Mouse (Mus musculus) lung, adult 2 months (tissue): ENCODE measurements around the gene Prkce. TPM values are rescaled to one million over a fixed set of nuclear protein-coding genes. Genes with fewer than 3 reads are reported as not detected.

Experiments
- DNase-seq: peaks from one replicate; pipeline ENCODE4 v3.0.0; 2022
- H3K4me1 ChIP-seq: fragments of 200-500 bp; 2 replicates; pipeline ENCODE4 v1.6.1; 2011; ENCODE audit warnings: low read length; ENCODE audit not compliant: control insufficient read depth, insufficient read depth
- H3K4me3 ChIP-seq: fragments of 200-500 bp; replicated peaks from 2 replicates; pipeline ENCODE3; 2011; ENCODE audit warnings: low read depth, mild to moderate bottlenecking, control low read depth, low read length; ENCODE audit errors: extremely low read depth
- CTCF ChIP-seq: fragments of 200-500 bp; IDR thresholded peaks from 2 replicates; pipeline ENCODE4 v1.5.1; 2011; ENCODE audit warnings: mild to moderate bottlenecking, low read length, control low read depth; ENCODE audit not compliant: insufficient read depth
- POLR2A ChIP-seq: fragments of 200-500 bp; IDR thresholded peaks from 2 replicates; pipeline ENCODE4 v1.6.1; 2011; ENCODE audit warnings: low read depth, mild to moderate bottlenecking, control low read depth, low read length, borderline replicate concordance; ENCODE audit errors: extremely low read depth
- WGBS: fragments of 180-500 bp; shearing (Covaris S2); methylation state at CpG from one replicate; pipeline ENCODE4 v1.1.7; 2018; 5-methylcytosine and 5-hydroxymethylcytosine counted together
- polyA plus RNA-seq: library from polyadenylated mRNA; depleted of rRNA; stranded (reverse); fragments of >200 nt; gene quantifications from 2 replicates; pipeline ENCODE4 v1.2.3, GENCODE M21; 2012

Prkce gene
- polyA plus RNA-seq, 1 experiment = 13.5 TPM

DNA sequence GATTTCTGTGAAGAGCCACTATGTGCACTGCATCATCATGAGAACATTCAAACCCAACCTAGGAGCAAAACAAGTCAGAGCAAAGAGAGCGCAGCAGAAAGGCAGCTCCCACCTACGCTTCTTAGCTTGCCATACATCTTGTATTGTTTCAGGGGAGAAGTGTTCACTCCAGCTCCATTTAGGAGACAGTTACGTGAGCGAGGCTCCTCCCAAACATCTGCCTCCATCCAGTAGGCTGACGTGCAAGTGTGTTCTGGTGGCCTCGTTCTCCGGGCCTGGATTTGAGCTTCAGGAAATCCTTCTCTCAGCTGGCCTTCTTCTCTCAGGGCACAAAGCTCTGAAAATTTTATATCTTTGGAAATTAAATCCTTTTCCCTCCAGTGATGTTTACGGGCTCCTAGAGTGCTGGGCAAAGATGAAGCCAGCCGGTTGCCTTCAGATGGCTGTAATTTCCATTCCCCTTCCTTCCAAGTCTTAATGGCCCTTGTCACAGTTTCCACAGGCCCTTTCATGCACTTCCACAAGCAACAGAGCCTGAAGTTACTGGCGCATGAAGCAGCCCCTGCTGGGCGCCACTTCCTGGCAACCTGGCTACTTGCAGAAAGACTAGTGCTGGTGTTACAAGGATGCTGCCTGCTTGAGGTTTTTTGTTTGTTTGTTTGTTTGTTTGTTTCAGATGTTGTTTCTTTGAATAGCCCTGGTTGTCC is 237.4 kb downstream of the Prkce start:
- no peak for TF ChIP-seq POLR2A
- no peak for TF ChIP-seq CTCF
- DNase-seq = no peak
- WGBS = 79% methylated on average over 11 of the region's 11 CpGs
- Histone ChIP-seq H3K4me1 (peaks cover 2% of the 10 kb centered on the region; the same call in 1 of the 2 replicates), H3K4me3 (no peak overlapping the region)

DNA sequence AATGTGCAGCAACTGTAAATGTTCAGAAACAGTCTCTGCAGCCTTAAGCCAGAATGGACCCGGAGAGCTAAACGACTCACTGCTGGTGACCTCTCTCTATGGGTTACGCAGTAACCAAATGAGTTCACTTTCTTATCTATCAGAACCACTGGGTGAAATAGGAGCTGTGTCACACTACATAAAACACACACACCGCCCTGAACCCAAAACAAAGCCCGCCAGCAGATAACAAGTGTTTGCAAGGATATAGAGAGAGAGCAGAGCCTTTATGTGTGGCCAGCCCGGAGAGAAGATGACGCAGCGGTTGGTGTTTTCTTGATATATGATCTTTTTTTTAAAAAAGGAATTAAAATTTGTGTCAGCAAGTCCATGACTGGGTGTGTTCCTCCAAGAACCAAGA is 238.1 kb downstream of the Prkce start:
- WGBS = 79% methylated on average over 8 of the region's 8 CpGs
- no peak for TF ChIP-seq POLR2A
- TF ChIP-seq CTCF = no peak

DNA sequence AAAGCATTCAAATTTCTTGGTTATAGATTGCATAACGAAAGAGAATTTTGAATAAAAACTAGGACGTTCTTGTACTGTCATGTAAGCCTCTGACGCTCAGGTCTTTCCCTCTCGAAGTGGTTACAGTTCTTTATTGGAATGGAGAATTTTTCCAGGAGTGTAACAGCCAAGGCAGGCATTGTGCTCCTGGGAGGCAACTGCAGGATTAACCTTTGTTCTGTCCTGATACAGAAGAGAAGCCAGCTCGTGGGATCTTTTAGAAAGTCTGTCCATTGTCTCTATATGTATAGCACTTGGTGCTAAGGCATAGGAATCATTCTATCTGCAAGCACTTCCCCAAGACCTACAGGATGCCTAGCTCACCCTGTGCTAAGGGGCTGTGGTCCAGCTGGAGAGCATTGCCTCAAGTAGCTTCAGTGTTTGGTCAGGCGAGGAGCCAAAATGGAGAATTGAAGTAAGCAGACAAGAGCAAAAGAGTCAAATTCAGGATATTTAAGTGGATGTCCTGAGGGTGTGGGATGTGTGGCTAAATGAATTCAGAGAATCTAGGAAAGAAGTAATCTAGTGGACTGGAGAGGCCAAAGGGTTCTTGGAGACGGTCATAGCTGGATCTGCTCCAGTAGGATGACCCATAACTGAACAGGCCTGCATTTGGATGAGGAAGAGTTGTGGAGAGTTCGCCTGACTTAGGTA is 240.5 kb downstream of the Prkce start:
- 60% methylated on average over 8 of the region's 8 CpGs for WGBS
- no peak for DNase-seq
- no peak overlapping the region for H3K4me3 ChIP-seq

More for the DNA sequence above, 238.1 kb downstream of the Prkce start:
- DNase-seq = no peak
- no peak overlapping the region for H3K4me3 ChIP-seq
- H3K4me1 ChIP-seq = peaks cover 2% of the 10 kb centered on the region; the same call in 1 of the 2 replicates

DNA sequence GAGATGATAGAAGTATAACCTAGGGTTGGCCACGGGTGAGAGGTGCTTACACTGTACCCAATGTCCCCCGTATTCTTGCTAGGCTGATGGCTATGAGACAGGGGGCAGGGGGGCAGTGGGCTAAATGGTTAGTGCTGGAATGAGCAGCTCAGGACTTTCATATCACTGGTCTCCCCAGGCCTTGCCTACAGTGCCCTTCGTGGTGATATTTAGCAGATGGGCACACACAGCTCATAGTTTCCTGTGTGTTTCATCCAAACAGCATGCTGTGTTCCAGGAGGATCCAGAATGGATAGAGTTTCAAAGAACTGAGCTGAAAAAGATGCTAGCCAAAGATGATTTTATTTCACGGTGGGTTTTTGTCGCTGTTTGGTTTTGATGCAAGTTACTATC is 241.0 kb downstream of the Prkce start:
- no peak for DNase-seq
- TF ChIP-seq POLR2A = no peak
- TF ChIP-seq CTCF = no peak
- Histone ChIP-seq H3K4me3 (no peak overlapping the region), H3K4me1 (peaks cover 4% of the 10 kb centered on the region; the same call in 1 of the 2 replicates)
- 85% methylated on average over 5 of the region's 5 CpGs for WGBS

More for the DNA sequence above, 240.5 kb downstream of the Prkce start:
- peaks cover 4% of the 10 kb centered on the region; the same call in 1 of the 2 replicates for H3K4me1 ChIP-seq
- TF ChIP-seq CTCF (no peak), POLR2A (no peak)

DNA sequence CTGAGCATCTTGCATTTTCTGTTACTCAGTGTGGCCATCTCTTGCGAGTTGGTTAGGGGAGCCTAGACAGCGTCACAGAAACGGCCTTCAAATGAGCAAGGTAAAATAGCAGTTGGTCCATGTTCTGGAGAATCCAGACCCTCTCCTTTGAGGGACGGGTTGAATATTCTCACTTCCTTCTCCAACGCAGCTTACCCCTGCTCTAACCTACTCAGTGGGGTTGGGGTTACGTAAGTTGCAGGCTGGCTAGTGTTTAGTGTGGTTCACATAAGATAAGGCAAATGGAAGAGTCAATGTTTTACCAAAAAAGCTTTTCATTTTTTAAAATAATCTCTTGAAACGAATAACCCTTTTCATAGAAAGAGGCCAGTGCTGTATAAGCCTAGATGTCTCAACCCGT is 241.9 kb downstream of the Prkce start:
- TF ChIP-seq POLR2A = no peak
- TF ChIP-seq CTCF = no peak
- 85% methylated on average over 8 of the region's 8 CpGs for WGBS
- H3K4me3 ChIP-seq = no peak overlapping the region

DNA sequence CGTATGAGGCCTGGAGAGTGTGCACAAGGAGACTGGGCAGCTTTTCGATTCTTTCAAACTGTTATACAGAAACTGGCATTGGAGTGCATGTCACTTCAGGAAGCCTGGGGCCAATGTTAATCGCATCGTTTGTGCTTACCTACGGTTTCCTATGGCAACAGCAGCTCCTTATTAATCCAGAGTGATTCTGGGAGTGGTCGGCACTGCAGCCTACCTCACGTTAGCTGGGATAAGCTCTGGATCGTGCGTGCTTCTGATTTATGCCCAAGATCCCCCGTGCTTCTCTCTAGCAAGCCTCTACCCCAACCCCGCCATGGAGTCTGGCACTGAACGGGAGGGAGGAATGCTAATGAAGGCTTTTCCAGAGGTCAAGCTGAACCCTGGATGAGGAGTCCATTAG is 242.9 kb downstream of the Prkce start:
- Histone ChIP-seq H3K4me3 (no peak overlapping the region), H3K4me1 (peaks cover 4% of the 10 kb centered on the region; the same call in 1 of the 2 replicates)
- WGBS = 77% methylated on average over 12 of the region's 12 CpGs
- DNase-seq = no peak
- TF ChIP-seq POLR2A (no peak), CTCF (no peak)

More for the DNA sequence above, 241.9 kb downstream of the Prkce start:
- peaks cover 4% of the 10 kb centered on the region; the same call in 1 of the 2 replicates for H3K4me1 ChIP-seq
- no peak for DNase-seq

DNA sequence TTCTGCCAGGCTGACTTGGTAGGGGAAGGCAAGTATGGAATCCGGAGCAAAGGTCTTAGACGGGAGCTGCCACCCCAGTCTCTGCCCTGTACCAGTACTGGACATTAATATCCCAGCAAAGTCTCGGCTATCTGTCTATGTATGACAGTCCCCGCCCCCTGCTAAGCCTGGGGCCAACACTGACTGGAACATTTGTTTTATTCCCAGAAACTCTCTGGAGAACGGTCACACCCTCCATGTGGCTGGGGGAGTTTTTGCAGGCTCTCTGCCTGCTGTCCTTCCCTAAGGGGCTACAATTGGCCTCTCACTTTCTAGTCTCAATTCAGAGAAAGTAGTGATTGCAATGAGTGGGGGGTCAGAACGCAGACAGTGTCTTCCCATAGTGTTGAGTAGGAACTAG is 244.6 kb downstream of the Prkce start:
- H3K4me1 ChIP-seq = peaks cover 4% of the 10 kb centered on the region; the same call in 1 of the 2 replicates
- DNase-seq = no peak
- TF ChIP-seq CTCF = no peak
- no peak for TF ChIP-seq POLR2A
- WGBS = 61% methylated on average over 6 of the region's 6 CpGs
- no peak overlapping the region for H3K4me3 ChIP-seq

DNA sequence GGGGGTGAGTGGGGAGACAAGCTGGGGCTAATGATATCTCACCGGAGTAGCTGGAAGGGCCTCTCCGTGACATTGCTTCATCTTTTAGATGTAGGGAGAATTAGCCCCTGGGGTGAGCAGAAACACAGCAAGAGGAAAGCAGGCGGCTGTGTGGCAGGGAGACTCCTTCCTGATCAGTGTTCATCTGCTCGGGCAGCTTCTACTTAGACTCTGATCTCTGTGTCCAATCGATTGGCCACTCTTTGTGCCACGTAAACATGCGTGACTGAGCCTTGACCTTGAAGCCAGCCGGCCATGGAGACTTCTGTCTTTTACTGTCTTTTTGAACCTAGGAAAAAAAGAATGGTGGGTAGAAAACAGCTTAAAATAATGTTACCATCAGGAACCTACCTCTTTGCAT is 247.0 kb downstream of the Prkce start:
- TF ChIP-seq CTCF (no peak), POLR2A (no peak)
- no peak overlapping the region for H3K4me3 ChIP-seq
- 94% methylated on average over 8 of the region's 8 CpGs for WGBS
- DNase-seq = no peak
- H3K4me1 ChIP-seq = 0 out of 2 replicates have a peak, but pooled peaks cover 2% of the 10 kb centered on the region

DNA sequence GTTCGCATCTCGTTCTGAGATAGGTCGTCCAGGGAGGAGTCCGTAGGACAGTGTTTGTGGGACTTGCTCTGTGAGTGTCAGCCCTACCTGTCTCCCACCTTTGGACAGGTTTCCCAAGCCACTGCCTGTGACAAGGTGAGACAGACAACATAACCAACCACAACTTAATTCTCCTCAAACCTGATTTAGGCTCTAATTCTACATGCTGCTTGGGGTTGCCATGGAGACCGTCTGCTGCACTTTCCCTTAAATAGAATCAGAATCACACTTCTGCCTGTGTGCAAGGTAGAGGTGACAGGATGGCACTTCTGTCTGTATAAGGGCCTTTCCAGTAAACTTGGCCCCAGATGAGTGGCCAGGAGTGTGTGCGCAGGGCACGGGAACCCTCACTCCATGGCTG is 248.4 kb downstream of the Prkce start:
- TF ChIP-seq CTCF = no peak
- no peak for TF ChIP-seq POLR2A
- Histone ChIP-seq H3K4me1 (0 out of 2 replicates have a peak, but pooled peaks cover 2% of the 10 kb centered on the region), H3K4me3 (no peak overlapping the region)
- no peak for DNase-seq
- 80% methylated on average over 7 of the region's 7 CpGs for WGBS

DNA sequence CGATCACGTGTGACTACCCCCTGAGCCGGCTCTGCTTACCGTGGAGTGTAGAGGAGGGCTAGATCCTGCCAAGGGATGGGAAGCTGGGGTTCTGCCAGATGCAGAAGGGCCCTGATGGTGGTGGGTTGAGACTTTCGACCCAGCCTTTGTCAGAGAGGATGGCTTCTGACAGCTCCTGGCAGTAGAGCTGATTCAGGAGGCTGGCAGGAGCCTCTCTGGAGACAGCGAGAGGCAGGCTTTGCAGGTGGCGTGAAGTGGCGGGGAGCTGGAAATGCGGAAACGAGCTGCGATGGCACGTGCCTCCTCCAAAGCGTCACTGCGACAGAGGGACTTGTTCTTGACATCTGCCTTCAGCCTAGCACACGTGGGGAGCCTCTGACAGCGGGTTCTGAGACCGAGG is 250.7 kb downstream of the Prkce start:
- TF ChIP-seq CTCF (no peak), POLR2A (no peak)
- no peak overlapping the region for H3K4me3 ChIP-seq
- WGBS = 84% methylated on average over 17 of the region's 17 CpGs
- H3K4me1 ChIP-seq = no peaks in the 10 kb centered on the region
- no peak for DNase-seq
